Mouse (Mus musculus) liver, adult 2 months (tissue): ENCODE data around the gene Dpy19l3.

ENCODE experiments used
- CTCF ChIP-seq: fragments of 200-500 bp; IDR thresholded peaks from 2 replicates; pipeline ENCODE4 v1.5.1; 2011; ENCODE audit warnings: low read depth, low read length, control low read depth
- POLR2A ChIP-seq: fragments of 200-500 bp; IDR thresholded peaks from 2 replicates; pipeline ENCODE4 v1.6.1; 2011; ENCODE audit warnings: low read length, control low read depth; ENCODE audit not compliant: insufficient read depth; ENCODE audit errors: extremely low read depth

DNA sequence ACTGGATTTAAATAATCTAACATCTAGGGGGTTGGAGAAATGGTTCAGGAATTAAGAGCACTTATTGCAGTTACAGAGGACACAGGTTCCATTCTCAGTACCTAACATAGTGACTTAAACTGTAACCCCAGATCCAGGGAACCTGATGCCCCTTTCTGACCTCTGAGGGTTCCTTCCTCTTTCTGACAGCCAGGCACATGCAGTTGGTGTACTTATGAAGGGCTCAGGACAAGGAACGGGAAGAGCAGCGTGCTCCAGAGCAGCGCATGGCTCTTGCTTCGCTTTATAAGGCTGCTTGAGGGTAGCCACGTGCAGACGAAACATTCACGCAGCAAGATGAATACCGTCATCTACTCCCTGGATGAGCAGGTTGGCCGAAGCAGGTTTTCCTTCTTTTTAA is 3.4 kb downstream of the Dpy19l3 start:
- no peak for TF ChIP-seq CTCF
- no peak for TF ChIP-seq POLR2A
